Mouse (Mus musculus): ENCODE measurements around the gene Ppp3r2.

DNA sequence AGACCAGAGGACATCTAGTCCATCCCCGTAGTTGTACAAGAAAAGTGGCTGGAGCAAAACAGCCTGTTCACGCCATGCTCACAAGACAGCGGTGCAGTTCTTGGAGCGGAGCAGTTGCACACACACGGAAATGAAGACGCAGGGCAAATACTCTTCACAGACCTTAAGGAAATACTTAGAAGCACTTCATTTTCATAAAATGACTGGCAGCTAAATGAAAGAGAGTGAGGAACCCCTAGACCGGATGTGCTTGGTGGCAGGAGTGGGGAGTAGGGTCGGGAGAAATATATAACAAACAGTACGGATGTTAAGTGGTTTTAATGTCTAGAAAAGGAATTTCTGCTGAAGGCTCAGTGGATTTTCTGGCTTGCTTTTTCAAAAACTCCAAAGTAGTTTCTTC is 20.2 kb downstream of the Ppp3r2 start:
- no peak for TF ChIP-seq CTCF (IDR thresholded peaks at IDR 0.05; ENCODE audit: control insufficient read depth, insufficient read depth, insufficient read length)
- no peak for TF ChIP-seq USF1 (IDR thresholded peaks at IDR 0.05; ENCODE audit: low read depth)
- TF ChIP-seq CEBPB (IDR thresholded peaks at IDR 0.05; ENCODE audit: low read depth) = no peak
- no peak for TF ChIP-seq MYOD1 (IDR thresholded peaks at IDR 0.05; ENCODE audit: control insufficient read depth, insufficient read length, low read depth)
- TF ChIP-seq MAX (IDR thresholded peaks at IDR 0.05) = no peak

All from C2C12 (cell line).